Mouse (Mus musculus) urinary bladder, adult 2 months (tissue): ENCODE measurements around the gene Ppp1r35. TPM values are rescaled to one million over a fixed set of nuclear protein-coding genes. Genes with fewer than 3 reads are reported as not detected.

Experiments
- DNase-seq: peaks from one replicate; pipeline ENCODE4 v3.0.0; 2022; ENCODE audit warnings: low spot score
- polyA plus RNA-seq: library from polyadenylated mRNA; depleted of rRNA; stranded (reverse); fragments of >200 nt; gene quantifications from 2 replicates; pipeline ENCODE4 v1.2.3, GENCODE M21; 2012; rRNA removed

Ppp1r35 gene
- polyA plus RNA-seq, 1 experiment: 26.6 TPM

GRCm38 (mm10) chr5:137826421-137826820 is 47.8 kb downstream of the Ppp1r35 start:
- no peak for DNase-seq

DNA sequence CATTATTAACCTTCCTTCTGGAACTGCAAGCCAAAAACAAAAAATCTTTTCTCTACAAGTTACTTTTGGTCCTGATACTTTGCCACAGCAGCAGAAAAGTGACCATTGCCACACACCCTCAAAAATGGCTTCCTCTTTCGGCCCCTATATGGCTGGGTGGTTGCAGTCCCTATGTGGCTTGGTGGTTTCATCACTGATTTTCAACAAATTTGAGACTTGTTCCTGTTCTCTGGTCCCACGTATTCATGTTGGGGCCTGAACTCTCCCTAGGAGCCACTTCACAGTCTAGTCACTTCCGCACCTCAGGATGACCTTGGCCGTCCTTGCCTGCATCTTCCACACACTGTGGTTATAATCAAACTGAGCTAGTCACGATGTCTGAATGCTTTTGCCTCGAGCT is 50.0 kb downstream of the Ppp1r35 start:
- DNase-seq: no peak

Other genes starting within 250 kb of the Ppp1r35 start
- not detected in 2 replicates for gene Epo, start 245.6 kb upstream of the Ppp1r35 start, polyA plus RNA-seq
- 363 and 433 TPM in 2 replicates for gene Gnb2, start 245.3 kb upstream of the Ppp1r35 start, polyA plus RNA-seq
- gene Actl6b, start 225.3 kb upstream of the Ppp1r35 start, polyA plus RNA-seq: 0.06 TPM in 1 of 2 replicates, not detected in the other
- 0.48 and 0.68 TPM in 2 replicates for gene Tfr2, start 209.0 kb upstream of the Ppp1r35 start, polyA plus RNA-seq
- 30.9 and 38.7 TPM in 2 replicates for gene Mospd3, start 177.8 kb upstream of the Ppp1r35 start, polyA plus RNA-seq
- gene Pcolce, start 165.1 kb upstream of the Ppp1r35 start, polyA plus RNA-seq: 305 and 309 TPM in 2 replicates
- 0.81 and 0.94 TPM in 2 replicates for gene Fbxo24, start 149.8 kb upstream of the Ppp1r35 start, polyA plus RNA-seq
- 17.4 and 19.6 TPM in 2 replicates for gene Lrch4, start 149.7 kb upstream of the Ppp1r35 start, polyA plus RNA-seq
- gene Gm20605, start 149.7 kb upstream of the Ppp1r35 start, polyA plus RNA-seq: 22.7 and 24.6 TPM in 2 replicates
- 41.4 and 41.6 TPM in 2 replicates for gene Sap25, start 137.5 kb upstream of the Ppp1r35 start, polyA plus RNA-seq
- gene Irs3, start 133.1 kb upstream of the Ppp1r35 start, polyA plus RNA-seq: 1.2 and 1.4 TPM in 2 replicates
- 24.7 and 25.4 TPM in 2 replicates for gene Agfg2, start 94.1 kb upstream of the Ppp1r35 start, polyA plus RNA-seq
- gene Nyap1, start 37.2 kb upstream of the Ppp1r35 start, polyA plus RNA-seq: 6.7 and 7.6 TPM in 2 replicates
- 68.8 and 109 TPM in 2 replicates for gene Tsc22d4, start 33.1 kb upstream of the Ppp1r35 start, polyA plus RNA-seq
- 33.9 and 39.3 TPM in 2 replicates for gene Mepce, start 8.8 kb downstream of the Ppp1r35 start, polyA plus RNA-seq
- gene Zcwpw1, start 8.9 kb downstream of the Ppp1r35 start, polyA plus RNA-seq: 3.3 and 5.0 TPM in 2 replicates
- gene Pilra, start 57.4 kb downstream of the Ppp1r35 start, polyA plus RNA-seq: 26.0 and 31.2 TPM in 2 replicates
- 3.6 and 5.3 TPM in 2 replicates for gene Pilrb1, start 79.3 kb downstream of the Ppp1r35 start, polyA plus RNA-seq
- 3.2 and 4.2 TPM in 2 replicates for gene Pilrb2, start 93.0 kb downstream of the Ppp1r35 start, polyA plus RNA-seq
- gene Cyp3a13, start 142.8 kb downstream of the Ppp1r35 start, polyA plus RNA-seq: 0.56 TPM in 2 replicates
- gene Gjc3, start 184.2 kb downstream of the Ppp1r35 start, polyA plus RNA-seq: 1.0 and 1.5 TPM in 2 replicates
- 2.1 and 2.9 TPM in 2 replicates for gene Azgp1, start 202.7 kb downstream of the Ppp1r35 start, polyA plus RNA-seq
- gene Smok3a, start 242.4 kb downstream of the Ppp1r35 start, polyA plus RNA-seq: not detected in 2 replicates
- not detected in 2 replicates for gene Smok3b, start 242.6 kb downstream of the Ppp1r35 start, polyA plus RNA-seq